Mouse (Mus musculus) spleen, adult 2 months (tissue): ENCODE measurements around the gene Plekha6.

ENCODE experiments used
- CTCF ChIP-seq: fragments of 200-500 bp; IDR thresholded peaks from 2 replicates; pipeline ENCODE4 v1.5.1; 2011; ENCODE audit warnings: mild to moderate bottlenecking, inconsistent platforms; ENCODE audit not compliant: insufficient read depth, insufficient read length, insufficient replicate concordance; ENCODE audit errors: extremely low read depth
- POLR2A ChIP-seq: fragments of 200-500 bp; IDR thresholded peaks from 2 replicates; pipeline ENCODE4 v1.6.1; 2011; ENCODE audit warnings: low read depth, low read length, inconsistent platforms

DNA sequence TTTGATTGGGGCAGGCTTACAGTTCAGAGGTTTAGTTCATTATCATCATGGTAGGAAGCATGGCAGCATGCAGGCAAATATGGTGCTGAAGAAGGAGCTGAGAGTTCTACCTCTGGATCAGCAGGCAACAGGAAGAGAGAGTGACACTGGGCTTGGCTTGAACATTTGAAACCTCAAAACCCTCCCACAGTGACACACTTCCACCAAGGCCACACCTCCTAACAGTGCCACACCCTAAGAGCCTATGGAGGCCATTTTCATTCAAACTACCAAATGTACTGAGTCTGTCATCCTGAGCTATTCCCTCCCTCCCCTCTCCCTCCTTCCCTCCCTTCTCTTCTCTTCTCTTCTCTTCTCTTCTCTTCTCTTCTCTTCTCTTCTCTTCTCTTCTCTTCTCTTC is 25.5 kb downstream of the Plekha6 start:
- TF ChIP-seq CTCF = no peak
- TF ChIP-seq POLR2A = no peak
